Mouse (Mus musculus) 416B (cell line): ENCODE results near the gene G6pc2.

ENCODE experiments used
- DNase-seq: peaks from one replicate; pipeline ENCODE4 v3.0.0; 2011; ENCODE audit warnings: low read depth

G6pc2 gene

DNA sequence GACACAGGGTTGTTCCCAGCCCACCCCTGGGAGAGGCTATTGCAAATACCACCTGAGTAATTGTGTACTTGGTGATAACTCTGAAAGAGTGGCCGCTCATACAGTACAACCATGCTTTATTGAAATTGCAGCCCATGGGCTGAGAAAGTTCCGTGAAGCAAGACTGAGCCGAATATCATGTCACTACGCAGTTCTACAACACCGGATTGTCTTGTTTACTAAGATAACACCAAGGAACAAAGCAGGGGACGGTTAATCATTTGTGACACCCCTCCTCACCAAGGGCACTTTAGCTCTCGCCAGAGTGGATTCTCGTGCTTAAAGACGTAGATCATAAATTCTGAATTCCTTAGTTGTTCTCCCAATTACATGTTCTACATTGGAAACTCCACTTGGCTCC is 28.4 kb downstream of the G6pc2 start:
- DNase-seq: no peak

DNA sequence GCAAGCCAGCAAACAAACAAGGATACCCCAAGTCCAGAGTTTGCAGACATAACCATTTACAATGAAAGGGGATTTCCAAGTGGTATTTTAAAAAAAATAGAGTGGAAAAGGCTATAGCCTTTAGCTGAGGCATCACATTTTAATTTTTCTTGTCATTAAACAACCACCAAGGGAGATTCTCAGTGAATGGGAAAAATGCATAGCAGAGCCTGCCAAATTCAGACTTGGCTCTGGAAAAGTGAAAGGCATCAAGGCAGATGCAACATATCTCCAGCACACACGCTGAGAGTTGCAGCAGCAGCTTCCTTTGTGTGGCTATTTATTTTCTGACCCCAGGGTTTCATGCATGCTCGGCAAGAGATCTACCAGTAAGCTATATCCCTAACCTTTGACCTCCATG is 34.1 kb downstream of the G6pc2 start:
- no peak for DNase-seq

DNA sequence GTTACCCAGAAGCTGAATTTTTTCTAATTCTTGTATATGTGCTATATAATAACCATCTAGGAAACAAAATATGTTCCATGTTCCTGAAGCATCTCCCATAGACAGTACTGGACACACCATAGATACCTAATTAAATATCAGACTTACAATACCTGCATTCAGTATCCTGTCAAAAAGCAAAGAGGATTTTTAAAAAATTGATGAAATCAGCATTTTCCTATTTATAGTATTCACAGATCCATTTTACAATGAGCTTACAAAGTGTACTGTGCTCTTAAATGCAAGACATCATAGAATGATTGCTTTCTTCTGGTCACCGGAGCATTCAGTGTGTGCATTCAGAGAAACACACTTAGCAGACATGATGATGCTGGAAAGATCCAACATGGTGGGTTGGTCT is 36.2 kb downstream of the G6pc2 start:
- no peak for DNase-seq

GRCm38 (mm10) chr2:69248221-69248755 is 37.4 kb downstream of the G6pc2 start:
- no peak for DNase-seq

GRCm38 (mm10) chr2:69264069-69264618 is 53.3 kb downstream of the G6pc2 start:
- DNase-seq: no peak

DNA sequence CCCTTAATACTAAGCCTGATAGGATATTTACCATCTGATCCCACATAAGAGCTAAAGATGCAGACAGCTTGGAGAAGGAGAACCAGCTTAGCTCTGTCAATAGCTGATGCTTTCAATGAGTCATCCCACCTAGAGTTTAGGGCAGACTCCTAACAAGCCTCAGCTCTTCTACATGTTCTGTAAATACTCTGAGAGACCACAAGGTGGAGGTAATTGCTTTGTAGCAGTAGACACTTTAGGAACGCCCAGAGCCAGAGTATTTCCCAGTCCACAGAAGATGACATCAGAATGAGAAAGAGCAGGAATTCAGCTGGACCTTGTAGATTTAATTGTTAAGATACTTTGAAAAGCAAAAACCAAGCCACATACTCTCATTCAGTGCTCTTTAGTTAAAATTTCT is 65.0 kb downstream of the G6pc2 start:
- peak; percentile 78 for DNase-seq
